Mouse (Mus musculus) spleen, adult 2 months (tissue): ENCODE measurements around the gene Tmod2.

Source experiments
- CTCF ChIP-seq: fragments of 200-500 bp; IDR thresholded peaks from 2 replicates; pipeline ENCODE4 v1.5.1; 2011; ENCODE audit warnings: mild to moderate bottlenecking, inconsistent platforms; ENCODE audit not compliant: insufficient read depth, insufficient read length, insufficient replicate concordance; ENCODE audit errors: extremely low read depth
- POLR2A ChIP-seq: fragments of 200-500 bp; IDR thresholded peaks from 2 replicates; pipeline ENCODE4 v1.6.1; 2011; ENCODE audit warnings: low read depth, low read length, inconsistent platforms

DNA sequence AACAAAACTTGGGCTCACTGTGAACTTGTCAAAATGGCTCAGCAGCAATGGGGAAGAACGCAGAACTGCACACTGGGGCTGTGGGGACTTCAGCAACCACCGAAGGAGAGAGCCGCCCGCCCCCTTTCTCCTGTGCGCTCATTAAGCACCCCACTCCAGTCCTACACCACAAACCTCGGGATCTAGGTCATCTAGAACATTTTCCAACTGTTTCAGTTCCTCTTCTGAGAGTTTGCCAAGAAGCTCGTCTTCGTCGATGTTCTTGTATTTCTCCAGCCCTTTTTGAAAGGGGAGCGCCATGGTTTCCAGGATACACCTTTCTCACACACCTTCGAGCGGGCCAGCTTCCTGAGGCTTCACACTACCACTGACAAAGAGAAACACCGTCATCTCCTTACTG lies 14.1 kb downstream of the Tmod2 start:
- no peak for TF ChIP-seq CTCF
- TF ChIP-seq POLR2A: no peak
